Mouse (Mus musculus) heart, embryonic 13.5 days (tissue): Measurements from ENCODE around the gene Zfp59. TPM values are rescaled to one million over a fixed set of nuclear protein-coding genes. Genes with fewer than 3 reads are reported as not detected.
"Not testable (repeated sequence)": the region's sequence is repeated elsewhere in the genome, so short reads cannot be mapped to it uniquely, and the experiment has no call there.

Experiments
- ATAC-seq: fragments of 200-750 bp; cut with Nextera tagmentation; 2 replicates; pipeline ENCODE4 v1.8.0; 2017; ENCODE audit warnings: moderate TSS enrichment; ENCODE audit not compliant: insufficient number of reproducible peaks, low FRiP score, low TSS enrichment; ENCODE audit errors: extremely low read depth
- H3K27ac ChIP-seq: fragments of 300-500 bp; sonication (generic); replicated peaks from 2 replicates; pipeline ENCODE4 v1.5.1; 2015; ENCODE audit warnings: moderate library complexity, mild to moderate bottlenecking, inconsistent platforms
- H3K27me3 ChIP-seq: fragments of 300-500 bp; sonication (generic); replicated peaks from 2 replicates; pipeline ENCODE4 v1.6.1; 2015; ENCODE audit warnings: mild to moderate bottlenecking, inconsistent platforms
- H3K36me3 ChIP-seq: fragments of 300-500 bp; sonication (generic); 2 replicates; pipeline ENCODE4 v1.6.1; 2015; ENCODE audit warnings: mild to moderate bottlenecking, inconsistent platforms
- H3K4me1 ChIP-seq: fragments of 300-500 bp; sonication (generic); 2 replicates; pipeline ENCODE4 v1.6.1; 2015; ENCODE audit warnings: inconsistent platforms
- H3K4me2 ChIP-seq: fragments of 300-500 bp; sonication (generic); 2 replicates; pipeline ENCODE4 v1.6.1; 2015; ENCODE audit warnings: inconsistent platforms, mild to moderate bottlenecking, moderate library complexity
- H3K4me3 ChIP-seq: fragments of 300-500 bp; sonication (generic); 2 replicates; pipeline ENCODE4 v1.5.1; 2015; ENCODE audit warnings: moderate library complexity, mild to moderate bottlenecking, inconsistent platforms
- H3K9ac ChIP-seq: fragments of 300-500 bp; sonication (generic); 2 replicates; pipeline ENCODE4 v1.6.1; 2015; ENCODE audit warnings: inconsistent platforms, mild to moderate bottlenecking, moderate library complexity
- H3K9me3 ChIP-seq: fragments of 300-500 bp; sonication (generic); 2 replicates; pipeline ENCODE4 v1.6.1; 2016; ENCODE audit warnings: inconsistent platforms
- WGBS: fragments of 180-500 bp; shearing (Covaris S2); methylation state at CpG from one replicate; pipeline ENCODE4 v1.1.7; 2015; ENCODE audit warnings: mixed read lengths; 5-methylcytosine and 5-hydroxymethylcytosine counted together
- polyA plus RNA-seq: library from polyadenylated mRNA; unstranded; fragments of >200 nt; fragmentation: Nextera tagmentation; extraction: Ambion mirVana; gene quantifications from 2 replicates; pipeline ENCODE4 v1.2.1, GENCODE M21; 2015

The Zfp59 gene
- 4.5 and 5.6 TPM in 2 replicates for polyA plus RNA-seq

DNA sequence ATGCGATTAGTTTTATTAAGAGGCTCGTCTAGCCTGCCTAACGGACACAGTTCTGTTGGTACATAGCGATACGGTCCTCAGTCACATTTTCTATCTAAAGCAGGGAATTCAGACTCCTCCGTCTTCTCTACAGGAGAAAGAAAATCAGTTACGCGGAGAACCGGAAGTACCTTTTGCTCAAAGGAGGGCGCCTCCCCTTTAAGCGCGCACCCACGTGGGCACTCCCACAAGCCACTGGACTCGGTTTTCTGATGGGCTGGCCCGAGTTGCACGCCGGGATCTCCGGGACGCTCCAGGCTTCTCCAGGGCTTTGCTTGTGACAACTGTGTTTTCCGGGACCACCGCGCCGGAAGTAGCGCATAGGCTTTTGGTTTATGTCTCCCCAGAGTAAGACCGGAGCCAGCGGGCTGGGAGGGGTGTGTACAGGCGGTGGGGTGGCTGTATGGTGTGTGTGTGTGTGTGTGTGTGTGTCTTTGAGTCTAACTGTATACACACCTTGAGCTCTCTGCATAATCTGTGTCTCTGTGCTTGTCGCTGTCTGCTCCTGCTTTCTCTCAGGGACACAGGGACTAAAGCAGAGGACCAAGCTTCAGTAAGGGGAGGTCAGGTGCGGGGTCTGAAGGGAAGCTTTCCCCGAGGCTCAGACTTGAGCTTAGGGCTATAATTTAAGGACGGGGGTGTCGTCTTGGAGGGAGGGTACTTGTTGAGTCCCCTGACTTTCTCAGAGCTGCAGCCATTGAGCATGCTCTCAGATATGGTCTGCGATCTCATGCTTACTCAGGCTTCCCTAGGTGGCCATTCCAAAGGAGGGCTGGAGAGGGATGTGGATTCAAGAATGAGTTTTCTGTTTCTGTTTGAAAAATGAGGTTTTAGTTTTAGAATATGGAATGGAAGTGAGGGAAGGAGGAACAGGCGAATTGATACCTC lies at the start of gene Zfp59:
Gene Zfp59, plus strand, starts transcription at position 285 of the 927 bp plus-strand sequence.
- Histone ChIP-seq H3K27ac (peak within 1 kb of the TSS; percentile 84), H3K36me3 (0 out of 2 replicates have a peak, but pooled peaks cover 3% of the 10 kb centered on the region), H3K4me1 (peaks cover 6% of the 10 kb centered on the region), H3K27me3 (no peaks in the 10 kb centered on the region), H3K4me2 (peak within 1 kb of the TSS; percentile 72), H3K4me3 (peak within 1 kb of the TSS; percentile 66), H3K9me3 (0 out of 2 replicates have a peak, but pooled peaks cover 4% of the 10 kb centered on the region), H3K9ac (peak within 1 kb of the TSS; percentile 85)
- peak; percentile 88 for ATAC-seq
- 3% methylated on average over 34 of the region's 34 CpGs for WGBS

DNA sequence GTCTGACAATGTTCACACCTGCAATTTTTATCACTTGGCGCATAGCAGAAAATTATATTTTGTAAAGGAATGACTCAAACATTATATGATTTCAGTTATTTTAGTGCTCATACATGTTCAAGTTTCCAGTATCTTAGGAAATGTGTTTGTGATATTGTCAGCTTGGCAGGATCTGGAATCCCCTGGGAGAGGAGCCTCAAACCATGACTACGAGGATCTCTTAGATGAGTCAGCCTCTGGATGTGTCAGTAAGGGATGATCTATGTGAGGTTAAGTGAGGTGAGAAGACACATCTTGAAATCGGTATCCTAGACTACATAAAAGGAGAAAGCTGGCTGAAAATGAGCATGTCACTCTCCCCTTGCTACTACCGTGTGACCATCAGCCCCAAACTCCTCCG lies 49.1 kb upstream of the Zfp59 start:
- Histone ChIP-seq H3K27me3 (no peaks in the 10 kb centered on the region), H3K4me1 (no peaks in the 10 kb centered on the region), H3K4me3 (no peak overlapping the region), H3K9me3 (peaks cover 16% of the 10 kb centered on the region), H3K27ac (no peak overlapping the region), H3K36me3 (no peaks in the 10 kb centered on the region), H3K4me2 (no peak overlapping the region), H3K9ac (no peak overlapping the region)
- WGBS: 81% methylated on average over 5 of the region's 5 CpGs
- ATAC-seq: no peak

DNA sequence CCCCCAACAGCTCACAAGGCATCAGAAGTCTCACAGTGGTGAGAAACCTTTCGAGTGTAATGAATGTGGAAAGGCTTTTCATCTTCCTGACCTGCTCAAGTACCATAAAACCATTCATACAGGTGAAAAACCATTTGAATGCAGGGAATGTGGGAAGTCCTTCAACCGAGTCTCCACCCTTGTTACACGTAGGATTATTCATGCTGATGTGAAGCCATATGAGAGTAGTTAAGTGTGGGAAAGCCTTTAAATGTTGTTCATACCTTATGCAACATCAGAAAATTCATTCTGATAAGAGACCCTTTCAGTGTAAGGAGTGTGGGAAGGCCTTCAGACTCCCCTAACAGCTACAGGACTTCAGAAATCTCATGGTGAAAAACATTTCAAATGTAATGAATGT lies 44.5 kb upstream of the Zfp59 start:
- not testable (repeated sequence) for H3K27ac ChIP-seq, H3K9me3 ChIP-seq, H3K27me3 ChIP-seq, H3K4me1 ChIP-seq, ATAC-seq, H3K4me3 ChIP-seq, H3K36me3 ChIP-seq, H3K9ac ChIP-seq, H3K4me2 ChIP-seq
- 59% methylated on average over 3 of the region's 3 CpGs for WGBS

DNA sequence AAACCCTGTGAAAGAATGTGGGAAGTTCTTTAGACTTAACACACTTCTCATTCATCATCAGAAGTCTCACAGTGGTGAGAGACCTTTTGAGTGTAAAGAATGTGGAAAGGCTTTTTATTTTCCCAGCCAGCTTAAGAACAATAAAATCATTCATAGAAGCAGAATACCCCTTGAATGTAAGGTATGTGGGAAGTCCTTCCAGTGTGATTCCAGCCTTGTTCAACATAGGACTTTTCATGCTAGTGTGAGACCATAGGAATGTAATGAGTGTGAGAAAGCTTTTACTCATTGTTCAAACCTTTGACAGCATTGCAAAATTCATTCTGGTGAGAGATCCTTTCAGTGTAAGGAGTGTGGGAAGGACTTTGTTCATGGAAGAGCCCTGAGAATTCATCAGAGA lies 43.8 kb upstream of the Zfp59 start:
- Histone ChIP-seq H3K4me1 (peaks cover 13% of the 10 kb centered on the region), H3K4me3 (no peak overlapping the region), H3K36me3 (no peaks in the 10 kb centered on the region), H3K4me2 (no peak overlapping the region), H3K27ac (no peak overlapping the region), H3K27me3 (no peaks in the 10 kb centered on the region), H3K9ac (no peak overlapping the region), H3K9me3 (peaks cover 3% of the 10 kb centered on the region; the same call in 1 of the 2 replicates)
- ATAC-seq: no peak

DNA sequence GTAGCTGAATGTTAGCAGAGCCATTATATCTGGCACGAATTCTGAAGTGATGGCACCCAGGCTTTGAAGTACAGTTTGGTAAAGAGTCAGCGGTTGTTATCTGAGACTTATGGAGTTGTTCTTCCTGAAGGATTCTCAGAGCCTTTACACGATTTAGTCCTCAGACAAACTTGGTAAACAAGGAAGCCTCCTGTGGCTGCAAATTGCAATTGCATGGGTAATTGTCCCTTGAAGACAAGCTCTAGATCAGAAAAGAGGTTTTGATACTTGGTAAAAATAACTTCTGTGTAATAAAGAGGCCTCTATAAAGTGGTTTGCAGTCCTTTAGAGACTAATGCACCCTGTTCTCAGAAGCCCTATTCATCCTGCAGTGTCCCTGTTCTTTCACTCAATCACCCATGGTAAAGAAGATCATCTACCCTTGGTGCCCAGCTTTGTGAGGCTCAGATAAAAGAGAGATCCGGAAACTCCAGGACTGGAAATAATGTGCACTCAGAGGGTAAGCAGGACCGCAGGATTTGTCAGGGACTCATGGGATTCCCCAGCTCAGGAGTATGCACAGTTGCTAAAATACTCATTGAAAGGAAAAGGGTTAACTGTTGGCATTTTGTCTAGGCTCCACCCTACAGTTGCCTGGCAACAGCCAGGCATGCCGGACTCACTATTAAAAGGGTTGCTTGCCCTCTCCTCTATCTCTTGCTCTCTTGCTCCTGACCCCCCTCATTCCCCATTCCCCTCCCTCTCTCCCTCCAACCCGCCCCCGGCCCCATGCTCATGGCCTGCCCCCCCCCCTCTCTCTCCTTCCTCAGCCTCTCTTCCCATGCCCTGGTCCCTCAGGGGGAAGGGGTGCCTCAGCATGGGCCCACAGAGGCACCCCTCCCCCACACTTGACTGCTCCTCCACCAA lies 40.2 kb upstream of the Zfp59 start:
- Histone ChIP-seq H3K27me3 (no peaks in the 10 kb centered on the region), H3K4me1 (peaks cover 13% of the 10 kb centered on the region), H3K36me3 (no peaks in the 10 kb centered on the region), H3K4me2 (peak overlapping the region; percentile 50), H3K9ac (no peak overlapping the region), H3K27ac (peak overlapping the region; percentile 50; the same call in 1 of the 2 replicates), H3K4me3 (peak overlapping the region; percentile 6; the same call in 1 of the 2 replicates), H3K9me3 (no peaks in the 10 kb centered on the region)
- 29% methylated on average over 7 of the region's 8 CpGs for WGBS
- ATAC-seq: no peak

DNA sequence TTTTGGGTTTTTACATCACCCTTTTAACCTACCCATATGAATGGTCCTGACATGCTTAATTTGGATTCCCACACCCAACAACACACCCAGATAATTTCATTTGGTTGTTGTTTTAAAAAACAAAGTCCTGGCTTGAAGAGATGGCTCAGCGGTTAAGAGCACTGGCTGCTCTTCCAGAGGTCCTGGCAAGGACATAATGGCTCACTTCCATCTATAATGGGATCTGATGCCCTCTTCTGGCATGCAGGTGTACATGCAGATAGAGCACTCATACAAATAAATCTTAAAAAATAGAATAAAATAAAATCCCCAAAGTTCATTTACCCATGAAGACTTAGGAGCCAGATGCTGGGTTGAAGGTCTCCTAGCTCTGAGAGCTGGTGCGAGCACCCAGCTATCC lies 37.3 kb upstream of the Zfp59 start:
- H3K4me2 ChIP-seq: no peak overlapping the region
- H3K4me3 ChIP-seq: no peak overlapping the region
- no peak overlapping the region for H3K9ac ChIP-seq
- no peaks in the 10 kb centered on the region for H3K9me3 ChIP-seq
- ATAC-seq: no peak
- peaks cover 21% of the 10 kb centered on the region for H3K4me1 ChIP-seq
- 50% methylated on average over 2 of the region's 2 CpGs for WGBS
- peaks cover 2% of the 10 kb centered on the region; the same call in 1 of the 2 replicates for H3K36me3 ChIP-seq
- H3K27ac ChIP-seq: no peak overlapping the region
- no peaks in the 10 kb centered on the region for H3K27me3 ChIP-seq

DNA sequence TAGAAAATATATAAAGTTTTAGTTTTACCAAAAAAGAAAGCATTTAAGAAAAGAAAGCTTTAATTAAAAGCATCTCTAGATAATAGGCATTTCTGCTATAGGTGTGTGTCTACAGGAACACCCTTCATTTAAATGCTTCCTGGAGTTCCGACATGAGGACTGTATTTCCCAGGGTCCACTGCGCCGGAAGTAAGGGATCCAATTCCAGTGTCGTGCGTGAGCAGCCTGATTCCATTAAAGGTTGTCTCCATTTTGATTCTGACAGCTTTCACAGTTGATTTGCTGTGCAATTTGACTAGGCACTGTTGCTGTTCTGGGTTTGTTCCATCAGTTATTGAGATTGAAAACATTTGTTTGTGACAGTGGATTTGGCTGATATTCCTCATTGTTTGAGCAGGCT lies 35.4 kb upstream of the Zfp59 start:
- no peak overlapping the region for H3K9ac ChIP-seq
- ATAC-seq: no peak
- H3K27me3 ChIP-seq: no peaks in the 10 kb centered on the region
- no peak overlapping the region for H3K27ac ChIP-seq
- no peaks in the 10 kb centered on the region for H3K9me3 ChIP-seq
- WGBS: 73% methylated on average over 5 of the region's 5 CpGs
- peaks cover 11% of the 10 kb centered on the region for H3K36me3 ChIP-seq
- H3K4me3 ChIP-seq: no peak overlapping the region
- no peak overlapping the region for H3K4me2 ChIP-seq
- peaks cover 20% of the 10 kb centered on the region for H3K4me1 ChIP-seq

DNA sequence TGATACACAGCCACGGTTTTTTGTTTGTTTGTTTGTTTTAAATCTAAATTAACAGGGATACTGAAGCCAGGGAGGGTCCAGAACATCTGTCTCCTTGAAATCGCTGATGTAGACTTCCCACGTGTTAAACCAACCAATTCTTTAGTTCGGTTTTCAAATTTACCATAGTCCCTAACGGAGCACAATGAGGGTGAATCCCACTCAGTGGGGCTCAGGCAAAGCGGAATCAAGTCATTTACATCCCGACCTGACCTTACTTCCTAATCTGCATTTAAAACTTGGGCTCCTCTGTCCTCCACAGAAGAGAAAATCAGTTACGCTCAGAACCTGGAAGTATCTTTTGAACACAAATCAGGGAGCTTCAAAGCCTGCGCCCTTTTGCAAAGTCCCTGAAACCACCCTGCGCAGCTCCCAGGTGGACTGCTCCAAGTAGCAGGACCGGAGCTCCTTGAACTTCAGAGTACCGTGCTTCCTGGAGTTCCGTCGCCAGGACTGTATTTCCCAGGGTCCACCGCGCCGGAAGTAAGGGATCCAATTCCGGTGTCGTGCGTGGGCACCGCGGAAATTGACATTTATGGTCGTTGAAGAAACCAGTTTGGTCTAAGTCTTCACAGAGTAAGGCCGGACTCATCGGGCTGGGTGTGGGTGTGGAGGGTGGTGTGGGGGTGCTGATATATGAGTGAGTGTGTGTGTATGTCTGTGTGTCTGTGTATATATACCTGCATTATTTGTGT lies 33.9 kb upstream of the Zfp59 start:
- peak overlapping the region; percentile 90 for H3K4me2 ChIP-seq
- H3K36me3 ChIP-seq: peaks cover 26% of the 10 kb centered on the region
- H3K27me3 ChIP-seq: no peaks in the 10 kb centered on the region
- H3K27ac ChIP-seq: peak overlapping the region; percentile 70
- H3K4me1 ChIP-seq: peaks cover 8% of the 10 kb centered on the region; the same call in 1 of the 2 replicates
- ATAC-seq: no peak
- no peaks in the 10 kb centered on the region for H3K9me3 ChIP-seq
- peak overlapping the region; percentile 92 for H3K9ac ChIP-seq
- peak overlapping the region; percentile 85 for H3K4me3 ChIP-seq
- WGBS: under 1% methylated on average over 25 of the region's 25 CpGs

DNA sequence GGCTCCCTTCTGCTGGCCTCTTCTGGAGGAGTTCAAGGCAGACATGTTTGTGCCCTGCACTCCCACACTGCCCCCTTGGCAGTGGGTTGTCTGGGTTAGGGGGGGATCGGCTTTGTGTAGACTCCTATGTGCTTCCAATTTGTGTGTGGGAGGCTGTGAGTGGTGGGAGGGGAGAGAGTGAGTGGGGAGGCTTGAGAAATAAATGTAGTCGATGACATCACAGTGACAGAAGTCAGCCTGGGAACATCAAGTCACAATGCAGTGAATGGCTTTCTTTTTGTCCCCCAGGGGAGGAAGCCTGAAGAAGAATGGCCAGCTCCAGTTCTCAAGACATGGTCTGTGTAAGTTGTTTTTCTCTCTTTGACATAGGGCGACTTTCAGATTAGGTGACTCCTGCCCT lies 31.5 kb upstream of the Zfp59 start, which contains the start of gene Zfp626:
Gene Zfp626, plus strand, starts transcription at position 301 of the 400 bp plus-strand sequence.
- not testable (repeated sequence) for ATAC-seq, H3K4me2 ChIP-seq, H3K9me3 ChIP-seq, H3K27me3 ChIP-seq, H3K4me1 ChIP-seq, H3K9ac ChIP-seq, H3K27ac ChIP-seq, H3K4me3 ChIP-seq
- H3K36me3 ChIP-seq: peaks cover 50% of the 10 kb centered on the region
- 84% methylated on average over 3 of the region's 3 CpGs for WGBS

DNA sequence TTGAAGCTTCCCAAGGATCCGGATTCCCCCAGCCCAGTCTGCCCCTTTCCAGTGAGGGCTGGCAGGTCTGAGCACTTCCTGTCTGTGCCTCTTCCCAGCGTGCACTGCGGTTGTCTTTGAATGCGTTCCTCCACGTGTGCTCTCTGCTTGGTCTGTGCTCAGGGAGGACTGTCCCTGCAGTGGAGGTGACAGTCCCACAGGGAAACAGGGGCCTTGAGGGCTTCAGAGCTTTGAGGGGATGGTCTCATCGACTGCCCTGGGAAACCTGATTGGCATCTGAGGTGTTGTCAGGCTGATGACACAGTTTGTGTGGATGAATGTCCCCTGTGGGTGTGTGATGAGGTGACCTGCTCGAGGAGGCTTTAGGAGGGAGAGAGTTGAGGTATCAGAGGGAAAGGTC lies 31.1 kb upstream of the Zfp59 start:
- H3K9me3 ChIP-seq, H3K4me2 ChIP-seq, H3K27ac ChIP-seq, H3K9ac ChIP-seq, H3K4me1 ChIP-seq, ATAC-seq, H3K4me3 ChIP-seq, H3K27me3 ChIP-seq: not testable (repeated sequence)
- H3K36me3 ChIP-seq: peaks cover 54% of the 10 kb centered on the region
- WGBS: 78% methylated on average over 7 of the region's 7 CpGs
